Mouse (Mus musculus) E14TG2a.4 (cell line): ENCODE measurements at regions not wholly inside any gene's neighbourhood (a gene's known extent, or its start where the extent isn't known, plus 50 kb on each side); places are given as distances from the start of the nearest gene placed in this dataset.

ENCODE experiments used
- H3K27me3 ChIP-seq: 2 replicates; pipeline ENCODE4 v1.6.1; 2014; ENCODE audit warnings: low read length, control low read depth; ENCODE audit not compliant: insufficient read depth
- H3K36me3 ChIP-seq: 2 replicates; pipeline ENCODE4 v1.6.1; 2014; ENCODE audit warnings: low read length, control low read depth; ENCODE audit not compliant: insufficient read depth
- H3K4me1 ChIP-seq: replicated peaks from 2 replicates; pipeline ENCODE4 v1.6.1; 2014; ENCODE audit warnings: low read depth, low read length, control low read depth
- H3K4me3 ChIP-seq: replicated peaks from 2 replicates; pipeline ENCODE4 v1.5.1; 2014; ENCODE audit warnings: mild to moderate bottlenecking, low read length
- H3K9me3 ChIP-seq: 2 replicates; pipeline ENCODE4 v1.6.1; 2014; ENCODE audit warnings: low read length, control low read depth
- CTCF ChIP-seq: conservative IDR thresholded peaks from 2 replicates; pipeline ENCODE4 v1.5.1; 2014; ENCODE audit warnings: low read length
- NANOG ChIP-seq: IDR thresholded peaks from 2 replicates; pipeline ENCODE4 v1.6.1; 2014; ENCODE audit warnings: borderline replicate concordance, low read length, mixed read lengths
- POU5F1 ChIP-seq: IDR thresholded peaks from 2 replicates; pipeline ENCODE4 v1.6.1; 2014; ENCODE audit warnings: low read length, borderline replicate concordance

DNA sequence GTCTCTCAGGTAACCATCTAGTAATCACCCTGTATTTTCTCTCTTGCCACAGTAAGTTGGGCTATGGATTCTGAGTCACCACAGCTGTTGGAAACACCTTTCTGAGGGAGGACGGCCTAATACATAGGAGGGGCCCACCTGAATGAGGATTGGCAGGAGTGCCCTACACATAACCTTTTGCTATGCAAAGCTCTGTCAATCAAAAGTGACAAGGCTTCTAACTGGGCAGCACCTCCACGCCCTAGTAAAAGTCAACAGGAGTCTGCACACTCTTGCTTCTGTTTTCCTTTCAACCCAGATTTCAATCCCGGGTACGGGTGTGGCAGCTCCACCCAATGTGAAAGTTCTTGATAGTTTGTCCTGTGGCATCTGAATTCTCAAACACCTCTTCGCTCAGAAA, 694.8 kb downstream of the Adgrl2 start:
- Histone ChIP-seq H3K4me1 (peaks cover 7% of the 10 kb centered on the region), H3K9me3 (no peaks in the 10 kb centered on the region), H3K27me3 (no peaks in the 10 kb centered on the region), H3K4me3 (no peak overlapping the region), H3K36me3 (no peaks in the 10 kb centered on the region)
- TF ChIP-seq POU5F1 (no peak), CTCF (no peak), NANOG (no peak)

GRCm38 (mm10) chr3:148278978-148279377, 711.4 kb downstream of the Adgrl2 start:
- Histone ChIP-seq H3K27me3 (no peaks in the 10 kb centered on the region), H3K36me3 (no peaks in the 10 kb centered on the region), H3K9me3 (no peaks in the 10 kb centered on the region), H3K4me3 (no peak overlapping the region), H3K4me1 (peaks cover 8% of the 10 kb centered on the region)
- TF ChIP-seq CTCF (no peak), POU5F1 (no peak), NANOG (no peak)

- H3K27me3 ChIP-seq: no peaks in the 10 kb centered on the region
- H3K9me3 ChIP-seq: no peaks in the 10 kb centered on the region
- H3K4me1 ChIP-seq: peaks cover 8% of the 10 kb centered on the region
- TF ChIP-seq POU5F1 (no peak), CTCF (no peak), NANOG (no peak)
- H3K4me3 ChIP-seq: no peak overlapping the region
- no peaks in the 10 kb centered on the region for H3K36me3 ChIP-seq
Observed at GRCm38 (mm10) chr3:148272159-148272848, 718.1 kb downstream of the Adgrl2 start.

- Histone ChIP-seq H3K4me3 (no peak overlapping the region), H3K4me1 (no peaks in the 10 kb centered on the region), H3K9me3 (no peaks in the 10 kb centered on the region), H3K36me3 (no peaks in the 10 kb centered on the region), H3K27me3 (no peaks in the 10 kb centered on the region)
- TF ChIP-seq CTCF (no peak), POU5F1 (no peak), NANOG (no peak)
Observed at GRCm38 (mm10) chr3:148268812-148269211, 721.5 kb downstream of the Adgrl2 start.

GRCm38 (mm10) chr3:148259211-148259610, 731.1 kb downstream of the Adgrl2 start:
- no peaks in the 10 kb centered on the region for H3K36me3 ChIP-seq
- no peaks in the 10 kb centered on the region for H3K4me1 ChIP-seq
- TF ChIP-seq POU5F1 (no peak), NANOG (no peak), CTCF (no peak)
- no peaks in the 10 kb centered on the region for H3K27me3 ChIP-seq
- H3K4me3 ChIP-seq: no peak overlapping the region
- H3K9me3 ChIP-seq: no peaks in the 10 kb centered on the region

DNA sequence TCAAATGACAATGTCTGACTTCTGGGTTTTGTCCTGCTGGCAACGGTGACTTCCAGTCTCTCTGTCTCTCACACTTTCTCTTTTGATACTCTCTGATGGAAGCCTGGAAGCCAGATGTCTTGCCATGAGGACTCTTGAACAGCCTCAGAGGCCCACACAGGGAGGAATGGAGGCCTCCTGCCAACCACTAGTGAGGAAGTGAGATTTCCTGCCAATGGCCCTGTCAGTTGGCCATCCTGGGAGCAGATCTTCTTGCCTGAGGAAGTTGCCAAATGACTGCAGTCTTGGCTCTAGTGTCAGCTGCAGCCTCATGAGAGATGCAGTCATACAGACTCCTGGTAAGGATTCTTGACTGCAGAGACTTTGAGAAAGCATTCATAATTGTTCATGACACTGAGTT, 741.7 kb downstream of the Adgrl2 start:
- Histone ChIP-seq H3K4me1 (no peaks in the 10 kb centered on the region), H3K9me3 (peaks cover 13% of the 10 kb centered on the region), H3K36me3 (no peaks in the 10 kb centered on the region), H3K27me3 (no peaks in the 10 kb centered on the region), H3K4me3 (no peak overlapping the region)
- TF ChIP-seq POU5F1 (no peak), CTCF (no peak), NANOG (no peak)

GRCm38 (mm10) chr3:148246786-148247185, 743.6 kb downstream of the Adgrl2 start:
- H3K4me1 ChIP-seq: no peaks in the 10 kb centered on the region
- no peaks in the 10 kb centered on the region for H3K36me3 ChIP-seq
- no peak overlapping the region for H3K4me3 ChIP-seq
- H3K27me3 ChIP-seq: no peaks in the 10 kb centered on the region
- no peak for TF ChIP-seq POU5F1
- TF ChIP-seq CTCF: no peak
- no peak for TF ChIP-seq NANOG
- peaks cover 13% of the 10 kb centered on the region for H3K9me3 ChIP-seq

DNA sequence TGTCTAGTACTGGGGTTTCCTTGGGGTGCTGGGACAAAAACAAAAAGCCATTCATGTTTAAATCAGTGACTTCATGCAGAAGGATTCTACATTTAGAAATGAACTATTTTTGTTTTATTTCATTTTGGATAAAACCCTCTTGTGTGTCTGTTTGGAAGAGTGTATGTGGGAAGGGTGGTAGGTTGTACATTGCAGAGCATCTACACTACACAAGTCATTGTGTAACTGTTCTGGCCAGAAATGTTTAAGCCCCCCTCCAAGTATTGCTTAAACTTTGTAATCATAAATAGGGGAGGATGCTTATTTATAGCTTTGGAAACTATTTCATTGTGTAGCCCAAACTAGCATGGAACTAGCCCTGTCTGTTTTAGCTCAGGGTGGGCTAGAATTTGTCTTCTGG, 752.3 kb downstream of the Adgrl2 start:
- no peaks in the 10 kb centered on the region for H3K27me3 ChIP-seq
- H3K4me3 ChIP-seq: no peak overlapping the region
- no peaks in the 10 kb centered on the region for H3K36me3 ChIP-seq
- H3K9me3 ChIP-seq: peaks cover 19% of the 10 kb centered on the region
- no peak for TF ChIP-seq NANOG
- no peak for TF ChIP-seq CTCF
- no peak for TF ChIP-seq POU5F1
- no peaks in the 10 kb centered on the region for H3K4me1 ChIP-seq

GRCm38 (mm10) chr3:148237555-148237954, 752.8 kb downstream of the Adgrl2 start:
- TF ChIP-seq POU5F1: no peak
- no peak for TF ChIP-seq CTCF
- no peak for TF ChIP-seq NANOG
- peaks cover 19% of the 10 kb centered on the region for H3K9me3 ChIP-seq
- no peak overlapping the region for H3K4me3 ChIP-seq
- no peaks in the 10 kb centered on the region for H3K36me3 ChIP-seq
- H3K27me3 ChIP-seq: no peaks in the 10 kb centered on the region
- H3K4me1 ChIP-seq: no peaks in the 10 kb centered on the region

GRCm38 (mm10) chr3:148233616-148234015, 756.7 kb downstream of the Adgrl2 start:
- Histone ChIP-seq H3K4me1 (no peaks in the 10 kb centered on the region), H3K4me3 (no peak overlapping the region), H3K9me3 (peaks cover 3% of the 10 kb centered on the region; the same call in 1 of the 2 replicates), H3K27me3 (no peaks in the 10 kb centered on the region), H3K36me3 (no peaks in the 10 kb centered on the region)
- TF ChIP-seq NANOG: no peak
- no peak for TF ChIP-seq CTCF
- no peak for TF ChIP-seq POU5F1
